Mouse (Mus musculus) gastrocnemius, postnatal 4 days (tissue): Measurements from ENCODE around the gene Fbxw8. TPM values are rescaled to one million over a fixed set of nuclear protein-coding genes. Genes with fewer than 3 reads are reported as not detected.
A peak's percentile ranks its signal among the peaks of the same experiment; 100 is the strongest.

Experiments used
- DNase-seq, 2 experiments: peaks; one replicate each; pipeline ENCODE4 v3.0.0; 2021 to 2022; ENCODE audit warnings: low spot score in 2 of 2, mixed read lengths in 2 of 2
- long read RNA-seq, 2 experiments: library from polyadenylated mRNA; stranded (forward); transcript quantifications; one replicate each; pipeline ENCODE4 v2.0.0; 2021
- total RNA-seq, 2 experiments: library from RNA; stranded (reverse); gene quantifications; 2 replicates each; pipeline ENCODE4 v1.2.3; 2021

The Fbxw8 gene
- 10 to 100 TPM; 60.2 to 61.6 TPM for total RNA-seq
- long read RNA-seq, experiment 1, full-length matches to known transcripts = 144 of 177 reads
- long read RNA-seq, experiment 1, partial matches to known transcripts = 13 of 177 reads
- long read RNA-seq, experiment 1, other reads (novel, unspliced or antisense) = 20 of 177 reads
- long read RNA-seq, experiment 2, full-length matches to known transcripts = 172 of 219 reads
- long read RNA-seq, experiment 2, partial matches to known transcripts = 14 of 219 reads
- long read RNA-seq, experiment 2, other reads (novel, unspliced or antisense) = 33 of 219 reads

GRCm38 (mm10) chr5:118154839-118155564 lies at the start of gene Fbxw8:
Gene Fbxw8, minus strand, starts transcription at chr5:118155464.
- peak; percentile 82 to 89 for DNase-seq

DNA sequence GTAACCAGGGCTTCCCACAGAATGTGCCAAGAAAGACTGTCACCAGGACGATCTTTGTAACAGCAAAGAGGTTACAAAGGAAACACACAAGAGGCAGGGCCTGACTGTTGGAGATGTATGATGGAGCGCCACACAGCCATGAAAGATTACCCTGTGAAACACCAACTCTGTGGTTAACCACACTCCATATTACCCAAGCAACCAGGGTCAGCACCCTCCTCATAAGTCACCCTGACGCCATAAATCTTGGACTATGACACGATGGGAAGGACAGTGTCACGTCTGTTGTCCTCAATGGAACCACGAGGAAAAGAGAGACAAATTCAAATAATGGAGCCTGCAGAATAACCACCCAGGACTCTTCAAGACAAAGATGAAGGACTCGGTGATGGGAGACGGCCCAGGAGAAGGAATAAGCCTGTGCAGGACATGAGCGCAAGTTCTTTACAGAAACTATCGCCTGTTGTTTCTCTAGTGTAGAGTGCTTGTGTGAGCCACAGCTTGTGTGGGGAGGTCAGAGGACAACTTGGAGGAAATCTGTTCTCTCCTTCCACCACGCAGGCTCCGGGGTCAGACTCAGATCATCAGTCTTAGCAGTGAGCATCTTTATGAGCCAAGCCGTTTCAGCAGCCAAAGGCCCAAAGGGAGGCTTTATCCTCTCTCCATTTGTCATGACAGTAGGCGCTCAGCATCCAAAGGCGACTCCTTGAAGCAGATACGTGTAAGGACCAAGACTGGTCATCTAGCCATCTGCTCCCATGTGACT lies 49.6 kb upstream of the Fbxw8 start:
- no peak for DNase-seq

GRCm38 (mm10) chr5:118199670-118200069 lies 44.4 kb upstream of the Fbxw8 start:
- DNase-seq = no peak

DNA sequence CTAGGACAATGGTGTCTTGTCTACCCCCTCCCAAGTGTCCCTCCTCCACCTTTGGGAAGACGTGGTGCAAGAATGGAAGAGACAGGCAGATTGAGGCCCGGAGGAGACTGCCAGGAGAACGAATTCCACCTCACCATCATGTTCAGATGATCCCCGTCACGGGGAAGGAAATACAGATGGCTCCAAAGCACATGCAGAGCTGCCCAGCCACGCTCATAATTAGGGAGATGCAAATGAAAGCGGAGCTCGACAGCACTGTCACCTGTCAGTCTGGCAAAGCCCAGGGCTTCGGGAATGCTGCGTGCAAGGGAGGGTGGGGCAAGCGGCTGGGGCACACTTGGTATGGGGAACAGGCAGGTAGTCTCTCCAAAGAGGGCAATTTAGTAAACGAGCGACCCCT lies 42.2 kb upstream of the Fbxw8 start:
- no peak for DNase-seq

GRCm38 (mm10) chr5:118192221-118192620 lies 37.0 kb upstream of the Fbxw8 start:
- DNase-seq = no peak

DNA sequence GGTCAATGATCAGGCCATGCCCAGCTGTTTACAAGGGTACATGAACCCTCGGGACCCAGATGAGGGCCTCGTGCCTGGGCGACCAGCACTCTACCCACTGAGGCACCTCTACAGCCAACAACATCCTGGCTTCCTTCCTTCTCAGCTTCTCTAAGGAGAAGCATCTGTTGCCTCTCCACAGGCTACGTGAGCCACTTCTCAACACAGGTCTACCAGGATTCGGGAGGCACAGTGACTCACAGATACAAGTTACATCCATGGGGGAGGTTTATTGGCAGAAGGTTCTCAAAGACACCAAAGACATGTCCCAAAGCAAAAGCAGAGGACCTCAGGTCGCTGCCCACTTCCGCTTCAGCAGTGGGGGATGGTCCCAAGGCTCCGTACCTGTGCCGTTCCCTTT lies 35.2 kb upstream of the Fbxw8 start:
- DNase-seq = no peak

- DNase-seq = no peak
These were observed 33.1 kb upstream of the Fbxw8 start for GRCm38 (mm10) chr5:118188356-118188755.

DNA sequence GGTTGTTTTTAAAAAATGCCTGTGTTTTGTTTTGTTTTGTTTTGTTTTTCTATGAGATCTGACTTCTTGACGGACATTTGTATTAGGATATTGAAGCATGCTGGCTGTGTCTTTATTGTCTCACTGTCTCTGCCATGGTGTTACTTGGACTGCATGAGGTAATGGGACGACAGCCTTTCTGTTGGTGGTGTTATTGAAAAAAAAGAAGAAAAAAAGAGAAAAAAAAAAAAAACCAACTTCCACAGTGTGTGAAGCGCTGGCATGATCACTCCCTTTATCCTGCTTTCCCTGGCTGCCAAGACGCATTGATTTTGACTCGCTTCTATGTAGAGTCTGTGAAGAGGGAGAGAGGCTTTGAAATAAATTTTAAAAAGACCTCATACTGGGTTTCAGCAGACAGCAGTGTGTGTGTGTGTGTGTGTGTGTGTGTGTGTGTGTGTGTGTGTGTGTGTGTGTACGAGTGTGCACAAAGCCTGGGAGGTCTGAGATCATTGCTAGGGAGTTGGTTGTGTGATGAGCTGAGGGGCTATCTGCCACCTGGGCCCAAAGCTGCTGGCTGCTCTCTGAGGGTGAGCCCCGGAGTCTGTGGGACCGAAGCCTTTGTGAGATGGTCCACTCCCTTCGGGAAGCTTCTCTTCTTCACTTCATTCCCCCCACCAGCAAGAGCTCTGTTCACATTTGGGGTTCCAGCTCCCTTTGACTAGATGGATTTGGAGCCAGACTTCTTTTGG lies 31.8 kb upstream of the Fbxw8 start:
- DNase-seq = no peak

DNA sequence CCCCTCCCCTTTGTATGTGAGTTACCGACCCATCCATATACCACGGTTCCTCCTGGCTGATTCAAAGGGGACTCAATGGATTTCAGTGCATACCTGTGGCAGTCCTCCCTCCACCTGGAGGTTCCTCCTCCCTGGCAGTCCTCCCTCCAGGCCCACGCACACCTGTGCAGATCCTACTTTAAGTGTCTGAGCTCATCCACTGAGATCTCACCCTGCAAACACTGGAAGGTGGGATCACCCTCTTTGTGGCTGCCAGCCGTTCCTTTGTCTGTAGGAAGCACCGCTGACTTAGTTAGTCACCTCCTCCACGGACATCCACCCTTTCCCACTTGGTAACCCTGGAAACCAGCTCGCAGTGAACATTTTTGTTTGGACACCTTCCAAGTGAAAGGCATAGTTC lies 22.4 kb upstream of the Fbxw8 start:
- no peak for DNase-seq

DNA sequence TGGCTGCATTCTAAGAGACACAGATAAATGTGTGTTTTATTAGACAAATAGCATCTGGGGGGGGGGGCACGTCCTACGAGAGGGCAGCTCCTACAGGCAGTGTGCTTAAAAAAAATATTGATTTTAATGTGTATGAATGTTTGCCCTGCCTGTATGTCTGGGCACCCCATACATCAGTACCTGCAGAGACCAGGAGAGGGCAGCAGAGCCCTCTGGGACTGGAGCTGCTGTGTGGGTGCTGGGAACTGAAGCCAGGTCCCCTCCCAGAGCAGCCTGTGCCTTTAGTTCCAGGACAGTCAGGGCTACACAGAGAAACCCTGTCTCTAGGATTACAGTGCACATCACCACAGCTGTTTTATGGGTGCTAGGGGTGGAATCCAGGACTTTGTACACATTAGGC lies 19.9 kb upstream of the Fbxw8 start:
- no peak for DNase-seq

- no peak for DNase-seq
These were observed 19.2 kb upstream of the Fbxw8 start for GRCm38 (mm10) chr5:118174310-118175009.

GRCm38 (mm10) chr5:118172078-118172723 lies 16.9 kb upstream of the Fbxw8 start:
- DNase-seq = no peak

- DNase-seq = no peak
These were observed 16.4 kb upstream of the Fbxw8 start for GRCm38 (mm10) chr5:118171665-118172064.

- DNase-seq = peak in 1 of 2 experiments; percentile 31
These were observed 15.7 kb upstream of the Fbxw8 start for GRCm38 (mm10) chr5:118170888-118171529.

DNA sequence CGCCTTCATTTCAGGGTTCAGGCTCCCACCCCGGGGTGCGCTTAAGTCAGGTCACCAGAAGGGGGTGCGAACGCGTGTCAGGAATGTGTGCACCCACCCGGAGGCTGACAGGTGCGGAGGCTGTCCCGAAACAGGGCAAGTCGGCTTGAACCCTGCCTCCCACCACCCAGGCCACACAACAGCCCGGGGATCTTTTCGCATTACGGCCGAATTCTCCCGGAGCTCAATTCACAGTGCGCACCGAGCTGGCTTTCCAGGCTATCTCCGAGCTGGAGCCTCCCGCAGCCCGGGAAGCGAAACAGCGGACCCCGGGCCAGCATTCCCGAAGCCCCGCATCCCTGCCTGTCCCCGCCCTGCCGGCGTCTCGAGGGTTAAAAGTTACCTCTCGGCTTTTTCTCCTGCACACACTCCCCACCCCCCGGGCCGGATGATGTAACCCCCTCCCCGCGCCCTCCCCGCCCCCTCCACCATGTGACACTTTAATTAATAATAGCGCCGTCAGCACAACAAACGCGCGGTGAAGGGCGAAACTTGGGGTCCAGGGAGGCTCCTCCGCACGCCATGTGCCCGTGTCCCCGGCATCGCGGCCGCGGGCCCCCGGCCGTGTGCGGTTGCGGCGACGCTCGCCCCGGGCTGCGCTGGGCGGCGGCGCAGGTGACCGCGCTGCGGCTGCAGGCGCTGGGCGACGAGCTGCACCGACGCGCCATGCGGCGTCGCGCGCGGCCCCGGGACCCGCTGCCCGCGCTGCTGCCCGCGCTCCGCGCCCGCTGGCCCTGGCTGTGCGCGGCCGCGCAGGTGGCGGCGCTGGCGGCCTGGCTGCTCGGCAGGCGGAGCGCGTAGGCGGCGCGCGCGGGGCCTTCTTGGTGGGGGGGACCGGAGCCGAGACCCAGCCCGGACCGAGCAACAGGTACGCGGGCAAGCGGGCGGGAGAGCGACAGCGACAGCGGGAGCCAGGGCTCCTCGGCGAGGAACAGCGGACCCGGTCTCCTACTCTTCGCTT lies 14.3 kb upstream of the Fbxw8 start:
- DNase-seq = no peak

- no peak for DNase-seq
These were observed 12.3 kb upstream of the Fbxw8 start for GRCm38 (mm10) chr5:118167561-118167995.

DNA sequence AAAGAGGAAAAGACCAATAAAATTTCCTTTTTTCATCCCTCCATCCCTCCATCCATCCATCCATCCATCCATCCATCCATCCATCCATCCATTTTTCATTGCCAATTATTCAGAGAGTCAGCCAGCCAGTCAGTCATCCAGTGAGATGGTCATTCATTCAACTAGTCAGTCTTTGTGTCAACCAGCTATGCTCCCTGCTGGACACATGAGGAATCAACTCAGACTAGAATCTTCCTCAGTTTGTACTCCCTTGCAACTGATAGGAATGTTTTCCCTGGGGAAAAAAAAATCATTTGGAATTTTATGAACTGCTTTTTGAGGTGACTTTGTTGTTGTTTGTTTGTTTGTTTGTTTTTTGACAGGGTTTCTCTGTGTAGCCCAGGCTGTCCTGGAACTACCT lies 10.2 kb upstream of the Fbxw8 start:
- DNase-seq = no peak

- no peak for DNase-seq
These were observed 9.3 kb upstream of the Fbxw8 start, which contains the start of gene Hrk for GRCm38 (mm10) chr5:118164581-118164980. Gene Hrk, plus strand, starts transcription at chr5:118164648.
